Mouse (Mus musculus): ENCODE results near the gene Srp68. TPM values are rescaled to one million over a fixed set of nuclear protein-coding genes. Genes with fewer than 3 reads are reported as not detected.

The Srp68 gene
- polyA plus RNA-seq, 1 experiment from 2014 or later = 88.2 TPM

- no peak overlapping the region for H3K4me2 ChIP-seq (ENCODE audit: low read depth, severe bottlenecking)
- WGBS = 94% methylated on average over 11 of the region's 11 CpGs
- no peak overlapping the region for H3K4me3 ChIP-seq (ENCODE audit: low read depth, low read length)
- no peaks in the 10 kb centered on the region for H3K9me3 ChIP-seq (ENCODE audit: control insufficient read depth, low read length)
- ATAC-seq (ENCODE audit: insufficient number of reproducible peaks, low FRiP score, low TSS enrichment, low read depth) (no peak), DNase-seq (ENCODE audit: low spot score) (no peak)
- H3K4me1 ChIP-seq (ENCODE audit: control insufficient read depth, insufficient read depth, low read length) = no peaks in the 10 kb centered on the region
- H3K27me3 ChIP-seq (ENCODE audit: control insufficient read depth, insufficient read depth, low read length) = no peaks in the 10 kb centered on the region
- H3K36me3 ChIP-seq (ENCODE audit: control insufficient read depth, insufficient read depth, low read length) = peaks cover 41% of the 10 kb centered on the region
- H3K27ac ChIP-seq (replicated peaks; ENCODE audit: low read depth, low read length) = no peak overlapping the region
- no peak overlapping the region for H3K9ac ChIP-seq (ENCODE audit: low read length)
These were observed 8.7 kb downstream of the Srp68 start for GRCm38 (mm10) chr11:116265352-116265751.

GRCm38 (mm10) chr11:116260259-116260658 is 13.8 kb downstream of the Srp68 start:
- DNase-seq (ENCODE audit: low spot score) (no peak), ATAC-seq (ENCODE audit: insufficient number of reproducible peaks, low FRiP score, low TSS enrichment, low read depth) (no peak)
- Histone ChIP-seq H3K4me2 (ENCODE audit: low read depth, severe bottlenecking) (no peak overlapping the region), H3K4me1 (ENCODE audit: control insufficient read depth, insufficient read depth, low read length) (no peaks in the 10 kb centered on the region), H3K4me3 (ENCODE audit: low read depth, low read length) (no peak overlapping the region), H3K27me3 (ENCODE audit: control insufficient read depth, insufficient read depth, low read length) (no peaks in the 10 kb centered on the region), H3K27ac (replicated peaks; ENCODE audit: low read depth, low read length) (no peak overlapping the region), H3K9ac (ENCODE audit: low read length) (no peak overlapping the region), H3K36me3 (ENCODE audit: control insufficient read depth, insufficient read depth, low read length) (peaks cover 46% of the 10 kb centered on the region), H3K9me3 (ENCODE audit: control insufficient read depth, low read length) (no peaks in the 10 kb centered on the region)
- WGBS = 84% methylated on average over 7 of the region's 7 CpGs

- Histone ChIP-seq H3K9ac (ENCODE audit: low read length) (no peak overlapping the region), H3K4me2 (ENCODE audit: low read depth, severe bottlenecking) (no peak overlapping the region), H3K27ac (replicated peaks; ENCODE audit: low read depth, low read length) (no peak overlapping the region), H3K4me1 (ENCODE audit: control insufficient read depth, insufficient read depth, low read length) (no peaks in the 10 kb centered on the region), H3K9me3 (ENCODE audit: control insufficient read depth, low read length) (no peaks in the 10 kb centered on the region), H3K36me3 (ENCODE audit: control insufficient read depth, insufficient read depth, low read length) (peaks cover 46% of the 10 kb centered on the region), H3K27me3 (ENCODE audit: control insufficient read depth, insufficient read depth, low read length) (no peaks in the 10 kb centered on the region), H3K4me3 (ENCODE audit: low read depth, low read length) (no peak overlapping the region)
- WGBS = 89% methylated on average over 8 of the region's 8 CpGs
- DNase-seq (ENCODE audit: low spot score) = no peak
- ATAC-seq (ENCODE audit: insufficient number of reproducible peaks, low FRiP score, low TSS enrichment, low read depth) = no peak
These were observed 14.6 kb downstream of the Srp68 start for GRCm38 (mm10) chr11:116259461-116259860.

GRCm38 (mm10) chr11:116255982-116256675 is 17.9 kb downstream of the Srp68 start:
- H3K27ac ChIP-seq (replicated peaks; ENCODE audit: low read depth, low read length) = no peak overlapping the region
- H3K9me3 ChIP-seq (ENCODE audit: control insufficient read depth, low read length) = no peaks in the 10 kb centered on the region
- no peaks in the 10 kb centered on the region for H3K4me1 ChIP-seq (ENCODE audit: control insufficient read depth, insufficient read depth, low read length)
- no peaks in the 10 kb centered on the region for H3K27me3 ChIP-seq (ENCODE audit: control insufficient read depth, insufficient read depth, low read length)
- H3K9ac ChIP-seq (ENCODE audit: low read length) = no peak overlapping the region
- no peak overlapping the region for H3K4me3 ChIP-seq (ENCODE audit: low read depth, low read length)
- no peak overlapping the region for H3K4me2 ChIP-seq (ENCODE audit: low read depth, severe bottlenecking)
- ATAC-seq (ENCODE audit: insufficient number of reproducible peaks, low FRiP score, low TSS enrichment, low read depth) = no peak
- H3K36me3 ChIP-seq (ENCODE audit: control insufficient read depth, insufficient read depth, low read length) = peaks cover 40% of the 10 kb centered on the region
- DNase-seq (ENCODE audit: low spot score) = no peak
- 90% methylated on average over 9 of the region's 9 CpGs for WGBS

- H3K4me2 ChIP-seq (ENCODE audit: low read depth, severe bottlenecking) = no peak overlapping the region
These were observed 18.7 kb downstream of the Srp68 start for GRCm38 (mm10) chr11:116255090-116255981.

GRCm38 (mm10) chr11:116254627-116255026 is 19.4 kb downstream of the Srp68 start:
- ATAC-seq (ENCODE audit: insufficient number of reproducible peaks, low FRiP score, low TSS enrichment, low read depth) (no peak), DNase-seq (ENCODE audit: low spot score) (no peak)
- no peak overlapping the region for H3K27ac ChIP-seq (replicated peaks; ENCODE audit: low read depth, low read length)
- H3K36me3 ChIP-seq (ENCODE audit: control insufficient read depth, insufficient read depth, low read length) = peaks cover 42% of the 10 kb centered on the region
- no peak overlapping the region for H3K4me3 ChIP-seq (ENCODE audit: low read depth, low read length)
- no peak overlapping the region for H3K4me2 ChIP-seq (ENCODE audit: low read depth, severe bottlenecking)
- WGBS = 85% methylated on average over 9 of the region's 9 CpGs
- H3K9me3 ChIP-seq (ENCODE audit: control insufficient read depth, low read length) = no peaks in the 10 kb centered on the region
- H3K9ac ChIP-seq (ENCODE audit: low read length) = no peak overlapping the region
- no peaks in the 10 kb centered on the region for H3K4me1 ChIP-seq (ENCODE audit: control insufficient read depth, insufficient read depth, low read length)
- no peaks in the 10 kb centered on the region for H3K27me3 ChIP-seq (ENCODE audit: control insufficient read depth, insufficient read depth, low read length)

More at GRCm38 (mm10) chr11:116255090-116255981, 18.7 kb downstream of the Srp68 start:
- ATAC-seq (ENCODE audit: insufficient number of reproducible peaks, low FRiP score, low TSS enrichment, low read depth) = no peak
- peaks cover 42% of the 10 kb centered on the region for H3K36me3 ChIP-seq (ENCODE audit: control insufficient read depth, insufficient read depth, low read length)
- WGBS = 86% methylated on average over 22 of the region's 22 CpGs
- no peaks in the 10 kb centered on the region for H3K4me1 ChIP-seq (ENCODE audit: control insufficient read depth, insufficient read depth, low read length)
- no peak overlapping the region for H3K27ac ChIP-seq (replicated peaks; ENCODE audit: low read depth, low read length)
- H3K27me3 ChIP-seq (ENCODE audit: control insufficient read depth, insufficient read depth, low read length) = no peaks in the 10 kb centered on the region
- no peak overlapping the region for H3K9ac ChIP-seq (ENCODE audit: low read length)
- no peak for DNase-seq (ENCODE audit: low spot score)
- no peak overlapping the region for H3K4me3 ChIP-seq (ENCODE audit: low read depth, low read length)
- H3K9me3 ChIP-seq (ENCODE audit: control insufficient read depth, low read length) = no peaks in the 10 kb centered on the region

GRCm38 (mm10) chr11:116253076-116253600 is 20.9 kb downstream of the Srp68 start:
- WGBS = 83% methylated on average over 3 of the region's 3 CpGs
- Histone ChIP-seq H3K9ac (ENCODE audit: low read length) (no peak overlapping the region), H3K4me1 (ENCODE audit: control insufficient read depth, insufficient read depth, low read length) (no peaks in the 10 kb centered on the region), H3K9me3 (ENCODE audit: control insufficient read depth, low read length) (no peaks in the 10 kb centered on the region), H3K4me3 (ENCODE audit: low read depth, low read length) (no peak overlapping the region), H3K27ac (replicated peaks; ENCODE audit: low read depth, low read length) (no peak overlapping the region), H3K27me3 (ENCODE audit: control insufficient read depth, insufficient read depth, low read length) (no peaks in the 10 kb centered on the region), H3K4me2 (ENCODE audit: low read depth, severe bottlenecking) (no peak overlapping the region), H3K36me3 (ENCODE audit: control insufficient read depth, insufficient read depth, low read length) (peaks cover 37% of the 10 kb centered on the region)
- ATAC-seq (ENCODE audit: insufficient number of reproducible peaks, low FRiP score, low TSS enrichment, low read depth) = no peak
- no peak for DNase-seq (ENCODE audit: low spot score)

- Histone ChIP-seq H3K27me3 (ENCODE audit: control insufficient read depth, insufficient read depth, low read length) (no peaks in the 10 kb centered on the region), H3K27ac (replicated peaks; ENCODE audit: low read depth, low read length) (no peak overlapping the region), H3K36me3 (ENCODE audit: control insufficient read depth, insufficient read depth, low read length) (peaks cover 44% of the 10 kb centered on the region), H3K4me1 (ENCODE audit: control insufficient read depth, insufficient read depth, low read length) (no peaks in the 10 kb centered on the region), H3K9ac (ENCODE audit: low read length) (no peak overlapping the region), H3K9me3 (ENCODE audit: control insufficient read depth, low read length) (no peaks in the 10 kb centered on the region), H3K4me2 (ENCODE audit: low read depth, severe bottlenecking) (no peak overlapping the region), H3K4me3 (ENCODE audit: low read depth, low read length) (no peak overlapping the region)
- 79% methylated on average over 8 of the region's 8 CpGs for whole genome bisulfite sequencing
- DNase-seq (ENCODE audit: low spot score) = no peak
- ATAC-seq (ENCODE audit: insufficient number of reproducible peaks, low FRiP score, low TSS enrichment, low read depth) = no peak
These were observed 23.1 kb downstream of the Srp68 start for GRCm38 (mm10) chr11:116250898-116251297.
